In genomic region chr2:173270601-173271248, GRCm38 (mm10) we compare ENCODE assay signal across 13 mouse cellular contexts.
"Had no signal": no experiment of that assay in that cellular context is flagged by ENCODE, and none has a peak within 500 bp of the region (broad histone marks: within the 10 kb centered on the region; RNA-seq: fewer than 3 reads in every experiment).

No protein-coding gene starts in this region.

- DNase-seq: kidney, adult 2 months; kidney, postnatal 14 days; left cerebral cortex, postnatal 4 days; lung, adult 18-20 months; lung, postnatal 4 days; spleen, adult 18-20 months had no signal

- H3K36me3 ChIP-seq: kidney, embryonic 15.5 days; midbrain, embryonic 15.5 days; neural tube, embryonic 15.5 days had no signal

- H3K27ac ChIP-seq: kidney, embryonic 15.5 days; limb, embryonic 13.5 days; liver, embryonic 14.5 days; midbrain, embryonic 15.5 days; neural tube, embryonic 15.5 days had no signal

- H3K9me3 ChIP-seq: kidney, embryonic 15.5 days; limb, embryonic 13.5 days; megakaryocyte, embryonic 14.5 days; midbrain, embryonic 15.5 days; neural tube, embryonic 15.5 days had no signal

- H3K9ac ChIP-seq: kidney, embryonic 15.5 days; liver, embryonic 14.5 days; midbrain, embryonic 15.5 days; neural tube, embryonic 15.5 days had no signal

- H3K27me3 ChIP-seq: limb, embryonic 13.5 days; midbrain, embryonic 15.5 days; neural tube, embryonic 15.5 days had no signal

- H3K4me3 ChIP-seq: kidney, embryonic 15.5 days; limb, embryonic 13.5 days; megakaryocyte, embryonic 14.5 days; midbrain, embryonic 15.5 days; neural tube, embryonic 15.5 days had no signal

- H3K4me2 ChIP-seq: kidney, embryonic 15.5 days; midbrain, embryonic 11.5 days; midbrain, embryonic 15.5 days; neural tube, embryonic 15.5 days had no signal

- ATAC-seq: midbrain, embryonic 15.5 days had no signal
